Mouse (Mus musculus) stomach, adult 2 months (tissue): ENCODE measurements around the gene 2700049A03Rik. TPM values are rescaled to one million over a fixed set of nuclear protein-coding genes. Genes with fewer than 3 reads are reported as not detected.

Experiments used
- polyA plus RNA-seq: library from polyadenylated mRNA; depleted of rRNA; stranded (reverse); fragments of >200 nt; gene quantifications from 2 replicates; pipeline ENCODE4 v1.2.3, GENCODE M21; 2012; rRNA removed

The 2700049A03Rik gene
- 0.49 and 1.0 TPM in 2 replicates for polyA plus RNA-seq

DNA sequence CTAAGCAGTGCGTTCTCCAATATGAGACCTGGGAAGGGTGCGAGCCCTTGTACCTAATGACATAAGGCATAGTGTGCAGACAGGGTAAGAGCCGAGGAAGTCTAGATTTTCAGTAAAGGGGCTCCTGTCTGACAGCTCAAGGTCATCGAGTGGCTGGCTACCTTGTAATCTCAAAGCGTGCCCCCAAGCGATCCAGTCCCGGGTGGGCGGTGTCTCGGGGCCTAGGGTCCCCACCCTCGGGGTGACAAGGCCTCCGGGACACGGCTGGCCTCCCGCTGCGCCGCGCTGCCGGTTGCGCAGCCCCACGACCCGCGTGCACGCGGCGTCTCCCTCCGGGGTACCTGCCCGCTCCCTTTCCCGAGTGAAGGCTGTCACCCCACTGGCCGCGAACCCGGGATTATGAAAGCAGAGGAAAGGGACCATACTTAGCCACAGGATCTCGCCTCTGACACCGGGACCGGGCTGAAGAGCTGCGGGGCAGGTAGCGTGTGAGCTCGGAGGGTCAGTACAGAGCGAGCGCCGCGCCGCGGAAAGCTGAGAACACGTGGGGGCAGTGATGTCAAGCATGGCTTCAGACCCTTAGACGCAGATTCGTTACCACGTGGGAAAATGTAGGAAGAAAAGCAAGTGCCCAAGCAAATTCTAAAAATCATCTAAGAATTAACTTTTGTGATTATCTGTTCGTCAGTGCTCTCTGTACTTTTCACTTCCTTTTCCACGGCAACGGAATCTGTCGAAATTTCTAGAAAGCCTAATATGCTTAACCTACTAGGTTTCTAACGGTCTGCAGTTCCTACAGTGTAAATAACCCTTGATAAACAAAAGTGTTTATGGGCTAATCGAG lies at the start of gene 2700049A03Rik, which contains the start of gene Timm9:
2700049A03Rik (plus strand) TSS at position 719 of the 844 bp plus-strand sequence.
Timm9 (minus strand) TSS at position 555 of the 844 bp plus-strand sequence.

DNA sequence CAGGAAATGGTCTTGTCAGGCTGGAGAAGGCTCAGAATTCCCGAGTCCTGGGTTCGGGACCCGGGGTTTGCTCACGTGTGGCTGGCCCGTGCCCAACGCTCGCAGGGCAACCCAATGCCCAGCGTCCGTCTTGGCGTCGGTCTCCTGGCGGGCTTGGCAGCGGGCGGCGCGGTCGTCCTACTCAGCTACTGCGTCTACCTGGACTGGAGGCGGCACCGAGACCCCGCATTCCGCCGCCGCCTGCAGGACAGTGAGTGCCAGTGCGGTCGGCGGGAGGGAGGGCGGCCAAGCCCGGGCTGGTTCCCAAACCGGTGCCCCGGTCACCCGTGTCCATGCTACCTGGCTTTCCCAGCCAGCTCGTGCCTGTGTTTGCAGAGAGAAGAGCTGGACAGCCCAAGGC lies 25.3 kb upstream of the 2700049A03Rik start, which contains the start of gene Tomm20l:
Tomm20l (plus strand) TSS at position 98 of the 400 bp plus-strand sequence.

Other genes with a start within 250 kb of the 2700049A03Rik start
- 3.1 and 5.1 TPM in 2 replicates for gene Actr10, start 199.0 kb upstream of the 2700049A03Rik start, polyA plus RNA-seq
- gene Psma3, start 162.2 kb upstream of the 2700049A03Rik start, polyA plus RNA-seq, result 2.0 and 3.6 TPM in 2 replicates
- gene Arid4a, start 120.9 kb upstream of the 2700049A03Rik start, polyA plus RNA-seq, result 0.48 and 0.49 TPM in 2 replicates
- not detected in 2 replicates for gene Tomm20l, start 25.4 kb upstream of the 2700049A03Rik start, polyA plus RNA-seq
- gene Timm9, start 164 bp upstream of the 2700049A03Rik start, polyA plus RNA-seq, result 1.7 and 1.8 TPM in 2 replicates
- gene Dact1, start 173.0 kb downstream of the 2700049A03Rik start, polyA plus RNA-seq, result 2.6 and 3.4 TPM in 2 replicates